Mouse (Mus musculus): ENCODE results near the gene A2ml1. TPM values are rescaled to one million over a fixed set of nuclear protein-coding genes. Genes with fewer than 3 reads are reported as not detected.

Gene A2ml1
- polyA plus RNA-seq, 1 experiment: not detected

DNA sequence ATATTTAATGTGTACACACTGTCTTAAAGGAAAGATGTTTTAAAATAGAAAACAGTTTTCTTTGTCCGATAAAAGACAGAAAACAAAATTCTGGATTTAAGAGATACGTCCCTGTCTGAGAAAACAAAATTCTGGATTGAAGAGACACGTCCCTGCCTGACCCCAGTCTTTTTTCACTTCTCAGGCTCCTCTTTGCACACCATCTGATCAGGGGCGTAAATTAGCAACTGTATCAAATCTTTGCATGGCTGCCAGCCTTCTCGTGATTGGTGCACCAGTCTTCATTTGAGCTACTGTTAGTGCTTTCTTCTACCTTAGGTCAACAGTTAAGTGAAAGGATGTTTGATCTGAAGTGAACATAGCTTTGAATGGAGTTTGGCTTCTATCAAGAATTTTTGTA lies 76.7 kb downstream of the A2ml1 start:
- TF ChIP-seq GATA1 (IDR thresholded peaks at IDR 0.05; ENCODE audit: low read length): no peak

DNA sequence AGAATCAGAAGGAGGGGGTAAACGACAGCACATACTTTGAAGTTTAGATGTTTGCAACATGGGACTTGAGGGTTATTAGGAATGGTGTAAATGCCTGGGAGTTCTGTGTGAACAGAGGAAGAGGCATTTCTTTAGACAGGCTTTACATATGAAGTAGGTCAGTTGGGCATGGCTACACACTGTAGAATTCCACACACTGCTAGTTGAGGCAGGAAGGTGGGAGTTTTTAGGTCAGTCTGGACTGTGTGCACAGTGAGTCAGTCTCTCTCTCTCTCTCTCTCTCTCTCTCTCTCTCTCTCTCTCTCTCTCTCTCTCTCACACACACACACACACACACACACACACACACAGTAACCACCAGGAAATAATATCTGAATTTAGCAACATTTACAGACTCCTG lies 86.1 kb downstream of the A2ml1 start:
- no peak for TF ChIP-seq GATA1 (IDR thresholded peaks at IDR 0.05; ENCODE audit: low read length)

DNA sequence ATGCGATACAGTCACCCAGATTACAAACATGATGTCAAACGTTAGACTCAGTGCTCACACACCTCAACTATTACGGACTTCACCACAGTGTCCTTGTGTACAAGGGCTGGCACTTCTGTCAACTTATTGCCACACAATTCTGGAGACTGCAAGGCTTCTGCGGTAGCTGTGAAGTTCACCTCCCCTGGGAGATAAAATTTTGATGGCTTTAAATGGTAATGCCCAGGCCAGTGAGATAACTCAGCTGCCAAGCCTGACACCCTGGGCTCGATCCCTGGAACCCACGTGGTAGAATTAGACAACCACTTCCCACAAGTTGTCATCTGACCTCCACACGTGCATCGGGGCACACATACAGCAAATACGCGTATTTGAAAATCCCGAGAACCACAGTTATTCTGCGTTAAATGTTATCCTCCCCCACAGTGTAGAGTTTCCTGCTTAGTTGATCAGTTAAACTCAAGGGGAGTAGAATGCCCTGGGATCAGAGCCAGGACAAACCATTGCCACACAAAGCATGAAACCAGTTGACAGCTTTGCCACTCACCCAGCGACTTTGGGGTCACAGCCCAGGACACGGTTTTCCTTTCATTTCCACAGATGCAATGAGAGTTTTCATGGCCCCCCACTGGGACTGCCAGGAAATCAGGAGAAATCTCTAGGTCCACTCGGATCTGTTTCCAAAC lies 86.6 kb downstream of the A2ml1 start:
- TF ChIP-seq GATA1 (IDR thresholded peaks at IDR 0.05; ENCODE audit: low read length): no peak

DNA sequence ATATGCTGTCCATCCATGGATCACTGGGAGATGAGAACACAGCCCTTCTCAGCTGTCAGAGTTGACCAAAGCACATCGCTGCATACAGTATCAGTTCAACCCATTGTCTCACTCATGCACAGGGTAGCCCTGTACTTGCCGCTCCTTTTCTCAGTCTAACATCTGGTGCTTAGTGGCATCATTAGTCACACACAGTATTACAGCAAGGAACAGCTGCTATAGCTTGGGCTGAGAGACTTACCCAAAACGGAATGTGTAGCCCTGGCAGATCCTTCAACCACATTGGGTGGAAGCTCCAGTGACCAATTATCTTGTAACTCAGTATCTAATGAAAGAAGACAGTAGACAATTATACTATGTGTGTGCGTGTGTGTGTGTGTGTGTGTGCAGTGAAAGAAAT lies 89.5 kb downstream of the A2ml1 start:
- TF ChIP-seq GATA1 (IDR thresholded peaks at IDR 0.05; ENCODE audit: low read length): no peak

DNA sequence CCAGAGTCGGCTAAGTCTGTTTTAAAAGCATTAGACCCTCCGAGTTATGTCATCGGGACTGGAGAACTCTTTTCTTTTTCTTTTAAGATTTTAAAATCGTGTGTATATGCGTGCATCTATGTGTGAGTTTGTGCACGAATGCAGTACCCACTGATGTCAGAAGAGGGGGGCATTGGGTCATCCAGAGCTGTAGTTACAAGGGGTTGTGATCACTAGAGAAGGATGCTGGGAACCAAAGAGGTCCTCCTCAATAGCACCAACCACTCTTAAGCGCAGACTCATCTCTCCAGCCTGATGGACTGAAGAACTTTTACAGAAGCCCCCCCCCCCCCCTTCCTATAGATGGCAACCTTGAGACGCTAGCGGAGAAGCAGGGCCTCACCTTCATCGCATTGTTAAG lies 91.3 kb downstream of the A2ml1 start:
- no peak for TF ChIP-seq GATA1 (IDR thresholded peaks at IDR 0.05; ENCODE audit: low read length)

Other genes with a start within 250 kb of the A2ml1 start
- 6.6 and 8.5 TPM in 2 replicates for gene Tulp3, start 225.8 kb downstream of the A2ml1 start, polyA plus RNA-seq (2012)
- 86.4 and 122 TPM in 2 replicates for gene Rhno1, start 218.7 kb downstream of the A2ml1 start, polyA plus RNA-seq (2012)
- 59.5 and 69.3 TPM in 2 replicates for gene Foxm1, start 218.6 kb downstream of the A2ml1 start, polyA plus RNA-seq (2012)
- gene Tex52, start 206.2 kb downstream of the A2ml1 start, polyA plus RNA-seq (2012): not detected in 2 replicates
- not detected in 2 replicates for gene Gm44596, start 206.1 kb downstream of the A2ml1 start, polyA plus RNA-seq (2012)
- gene Nrip2, start 182.3 kb downstream of the A2ml1 start, polyA plus RNA-seq (2012): not detected in 2 replicates
- gene Itfg2, start 156.7 kb downstream of the A2ml1 start, polyA plus RNA-seq (2012): 26.2 and 33.2 TPM in 2 replicates
- 391 and 470 TPM in 2 replicates for gene Fkbp4, start 142.9 kb downstream of the A2ml1 start, polyA plus RNA-seq (2012)
- gene Pzp, start 54.9 kb downstream of the A2ml1 start, polyA plus RNA-seq (2012): not detected in 2 replicates
- gene Klrb1a, start 41.9 kb upstream of the A2ml1 start, polyA plus RNA-seq (2012): not detected in 2 replicates
- gene Clec2h, start 80.8 kb upstream of the A2ml1 start, polyA plus RNA-seq (2012): not detected in 2 replicates
- gene Klrb1, start 141.5 kb upstream of the A2ml1 start, polyA plus RNA-seq (2012): not detected in 2 replicates
- not detected in 2 replicates for gene Klrb1c, start 207.6 kb upstream of the A2ml1 start, polyA plus RNA-seq (2012)
- gene Gm44511, start 244.7 kb upstream of the A2ml1 start, polyA plus RNA-seq (2012): not detected in 2 replicates
- gene Klrb1b, start 244.7 kb upstream of the A2ml1 start, polyA plus RNA-seq (2012): not detected in 2 replicates

Data from G1E-ER4 (cell line).